Mouse (Mus musculus) left cerebral cortex, adult 18-20 months (tissue): ENCODE measurements around the gene Hdac2. TPM values are rescaled to one million over a fixed set of nuclear protein-coding genes. Genes with fewer than 3 reads are reported as not detected.

Experiments
- DNase-seq, 2 experiments: peaks; one replicate each; pipeline ENCODE4 v3.0.0; 2021 to 2022; ENCODE audit warnings: low spot score in 2 of 2, mixed read lengths in 1 of 2
- long read RNA-seq, 2 experiments: library from polyadenylated mRNA; stranded (forward); transcript quantifications; one replicate each; pipeline ENCODE4 v2.0.0; 2021
- total RNA-seq, 2 experiments: library from RNA; stranded (reverse); gene quantifications; 2 replicates each; pipeline ENCODE4 v1.2.3; 2021

Hdac2 gene
- total RNA-seq, result 10 to 100 TPM; 80.3 to 81.3 TPM
- long read RNA-seq, experiment 1, transcript Hdac2-201 (14 exons, 2,005 nt), result major isoform, 114 of 123 reads
- long read RNA-seq, experiment 1, partial matches to known transcripts, result 1 of 123 reads
- long read RNA-seq, experiment 1, other reads (novel, unspliced or antisense), result 8 of 123 reads
- long read RNA-seq, experiment 2, transcript Hdac2-201 (14 exons, 2,005 nt), result major isoform, 95 of 100 reads
- long read RNA-seq, experiment 2, partial matches to known transcripts, result 2 of 100 reads
- long read RNA-seq, experiment 2, other reads (novel, unspliced or antisense), result 2 of 100 reads

DNA sequence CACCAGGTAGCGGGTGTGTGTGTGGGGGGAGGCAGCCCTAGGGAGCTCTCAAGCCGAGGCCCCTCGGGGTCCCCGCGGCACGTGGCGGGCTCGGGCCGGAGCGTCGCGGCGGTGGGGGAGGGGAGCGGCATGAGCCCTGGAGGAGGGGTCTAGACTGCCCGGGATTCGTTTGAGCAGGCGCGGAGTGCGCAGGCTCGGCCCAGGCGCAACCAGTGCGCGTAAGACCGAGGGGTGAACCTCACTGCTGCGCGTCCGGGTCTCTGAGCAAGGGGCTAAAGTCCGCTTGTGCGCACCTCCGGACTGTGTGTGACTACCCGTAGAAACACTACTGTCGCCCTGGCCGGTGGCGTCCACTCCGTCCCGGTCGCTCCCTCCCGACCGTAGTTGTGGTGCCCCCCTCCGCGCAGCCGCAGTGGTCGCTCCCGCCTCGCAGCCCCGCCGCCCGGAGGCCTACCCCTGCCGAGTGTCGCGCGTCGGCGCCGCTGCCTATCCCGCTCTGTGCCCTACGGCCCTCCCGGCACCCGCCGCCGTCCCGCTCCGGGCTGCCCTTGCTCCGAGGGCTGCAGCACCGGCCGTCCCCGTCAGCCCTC is at the start of gene Hdac2:
Gene Hdac2, plus strand, starts transcription at position 459 of the 590 bp plus-strand sequence.
- peak; percentile 86 to 87 for DNase-seq

GRCm38 (mm10) chr10:36928212-36928611 is 46.1 kb upstream of the Hdac2 start:
- DNase-seq, result no peak

DNA sequence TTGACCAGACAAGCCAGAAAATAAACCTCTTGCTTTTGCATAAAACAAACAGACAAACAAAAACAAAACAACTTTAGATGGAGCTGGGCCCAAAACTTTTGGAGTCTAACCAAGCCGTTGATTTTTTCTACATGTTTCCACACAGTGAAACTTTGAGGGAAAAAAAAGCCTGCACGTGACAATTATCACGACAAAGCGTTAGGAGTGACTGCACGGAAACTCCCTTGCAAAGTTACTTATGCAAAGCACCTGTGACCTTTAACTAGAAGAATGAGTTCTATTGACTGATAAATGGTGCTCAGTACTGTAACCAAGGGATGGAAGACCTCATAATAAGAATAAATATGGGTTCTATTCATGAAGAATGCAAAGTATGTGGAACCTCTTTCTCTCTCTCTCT is 38.5 kb upstream of the Hdac2 start:
- no peak for DNase-seq

GRCm38 (mm10) chr10:36936271-36936670 is 38.1 kb upstream of the Hdac2 start:
- no peak for DNase-seq

DNA sequence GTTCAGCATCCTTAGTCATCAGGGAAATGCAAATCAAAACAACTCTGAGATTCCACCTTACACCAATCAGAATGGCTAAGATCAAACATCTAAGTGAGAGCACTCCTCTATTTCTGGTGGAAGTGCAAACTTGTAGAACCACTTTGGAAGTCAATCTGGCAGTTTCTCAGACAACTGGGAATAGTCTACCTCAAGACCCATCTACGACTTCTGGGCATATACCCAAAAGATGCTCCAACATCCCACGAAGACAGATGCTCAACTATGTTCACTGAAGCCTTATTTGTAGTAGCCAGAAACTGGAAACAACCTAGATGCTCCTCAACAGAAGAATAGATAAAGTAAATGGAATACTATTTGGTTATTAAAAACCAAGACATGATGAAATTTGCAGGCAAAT is 22.6 kb upstream of the Hdac2 start:
- peak in 1 of 2 experiments; percentile 19 for DNase-seq

GRCm38 (mm10) chr10:36952622-36953021 is 21.7 kb upstream of the Hdac2 start:
- DNase-seq, result peak in 1 of 2 experiments; percentile 14

GRCm38 (mm10) chr10:36959563-36960110 is 14.7 kb upstream of the Hdac2 start:
- no peak for DNase-seq

GRCm38 (mm10) chr10:36964406-36964805 is 9.9 kb upstream of the Hdac2 start:
- no peak for DNase-seq

GRCm38 (mm10) chr10:36974676-36975520 is 554 bp downstream of the Hdac2 start:
- peak; percentile 52 to 69 for DNase-seq

GRCm38 (mm10) chr10:36981866-36982265 is 7.5 kb downstream of the Hdac2 start:
- DNase-seq, result no peak

DNA sequence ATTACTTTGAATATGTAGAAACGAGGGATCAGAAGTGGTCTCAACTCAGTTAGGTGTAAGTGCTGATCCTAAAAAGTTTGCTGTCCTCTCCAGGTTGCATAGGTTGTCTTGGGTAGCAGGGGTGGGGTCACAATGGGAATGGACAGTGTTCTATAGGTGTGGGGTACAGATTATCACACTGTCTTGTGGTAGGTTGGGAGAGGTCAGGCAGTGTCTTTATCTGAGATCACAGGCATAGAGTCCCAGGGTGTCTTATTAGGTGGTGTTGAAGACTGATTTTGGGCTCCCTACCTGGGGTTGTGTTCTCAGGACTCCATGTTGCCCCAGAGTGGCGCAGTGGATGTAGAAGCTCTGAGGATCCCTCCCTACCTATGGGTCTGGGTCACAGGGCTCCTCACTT is 17.8 kb downstream of the Hdac2 start:
- no peak for DNase-seq

DNA sequence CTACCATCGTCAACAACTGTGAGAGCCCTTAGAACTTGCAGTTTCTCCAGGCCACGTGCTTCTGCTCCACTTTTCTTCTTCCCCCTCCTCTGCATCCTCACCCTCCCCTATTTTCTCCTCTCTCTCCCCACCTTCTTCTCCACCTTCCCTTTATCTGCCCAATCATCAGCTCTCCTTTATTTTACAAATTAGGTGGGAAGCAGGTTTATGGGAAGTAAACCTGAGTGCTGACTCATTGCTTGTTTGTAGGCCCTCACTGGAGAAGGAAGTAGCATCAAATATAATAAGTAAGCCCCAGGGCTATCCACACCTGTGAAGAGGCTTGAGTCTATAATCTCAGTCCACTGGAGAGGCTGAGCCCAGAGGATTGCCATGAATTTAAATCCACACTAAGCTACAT is 26.5 kb downstream of the Hdac2 start:
- DNase-seq, result no peak

- peak; percentile 78 to 82 for DNase-seq
Observed at GRCm38 (mm10) chr10:37014274-37015107, 40.1 kb downstream of the Hdac2 start.

GRCm38 (mm10) chr10:37015729-37016128 is 41.4 kb downstream of the Hdac2 start:
- no peak for DNase-seq

- no peak for DNase-seq
Observed at GRCm38 (mm10) chr10:37016200-37016599, 41.9 kb downstream of the Hdac2 start.

DNA sequence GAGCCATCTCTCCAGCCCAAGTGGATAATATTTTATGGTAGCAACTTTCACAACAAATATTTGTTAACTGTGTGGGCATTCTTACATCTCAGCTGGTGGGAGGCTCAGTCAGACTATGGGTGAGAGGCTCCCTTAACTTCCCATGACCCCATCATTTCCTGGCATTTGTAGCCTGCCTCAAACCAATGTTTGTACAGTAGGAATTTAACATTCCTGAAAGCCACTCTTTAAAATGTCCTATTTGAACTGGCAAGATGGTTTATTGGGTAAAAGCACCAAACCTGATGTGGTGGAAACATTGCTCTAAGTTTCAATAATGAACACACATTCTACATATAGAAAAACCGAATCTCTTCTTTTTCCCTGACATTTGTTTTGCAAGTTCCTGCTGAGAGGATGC is 50.0 kb downstream of the Hdac2 start:
- DNase-seq, result no peak

- DNase-seq, result no peak
Observed at GRCm38 (mm10) chr10:37028651-37029050, 54.3 kb downstream of the Hdac2 start.

DNA sequence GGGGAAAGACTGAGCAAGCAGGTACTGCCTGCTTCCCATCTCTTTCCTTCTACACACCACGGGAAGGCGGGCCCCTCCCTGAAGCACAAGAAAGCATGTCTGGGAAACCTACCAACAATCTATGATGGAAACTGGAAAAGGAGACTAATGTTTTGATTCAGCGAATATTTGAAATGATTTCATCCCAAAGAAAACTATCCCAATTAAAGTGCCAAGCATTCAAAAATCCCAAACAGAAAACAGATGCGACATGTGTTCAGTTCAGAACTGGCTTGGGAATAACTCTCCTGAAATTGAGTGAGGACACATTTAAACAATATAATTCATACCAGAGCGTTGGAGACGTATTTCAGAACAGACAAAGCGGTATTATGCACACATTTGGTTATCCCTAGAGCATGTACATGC is 60.8 kb downstream of the Hdac2 start:
- DNase-seq, result no peak

- DNase-seq, result peak; percentile 10 to 44
Observed at GRCm38 (mm10) chr10:37047661-37048098, 73.3 kb downstream of the Hdac2 start.
